Mouse (Mus musculus) layer of hippocampus, postnatal 10 days (tissue): ENCODE data around the gene Mthfd1l. TPM values are rescaled to one million over a fixed set of nuclear protein-coding genes. Genes with fewer than 3 reads are reported as not detected.

Source experiments
- DNase-seq, 2 experiments: peaks; one replicate each; pipeline ENCODE4 v3.0.0; 2021; ENCODE audit warnings: low spot score in 2 of 2
- total RNA-seq, 2 experiments: library from RNA; stranded (reverse); gene quantifications; 2 replicates each; pipeline ENCODE4 v1.2.3; 2021

The Mthfd1l gene
- total RNA-seq, 2 experiments from 2014 or later: 13.4 to 14.4 TPM

DNA sequence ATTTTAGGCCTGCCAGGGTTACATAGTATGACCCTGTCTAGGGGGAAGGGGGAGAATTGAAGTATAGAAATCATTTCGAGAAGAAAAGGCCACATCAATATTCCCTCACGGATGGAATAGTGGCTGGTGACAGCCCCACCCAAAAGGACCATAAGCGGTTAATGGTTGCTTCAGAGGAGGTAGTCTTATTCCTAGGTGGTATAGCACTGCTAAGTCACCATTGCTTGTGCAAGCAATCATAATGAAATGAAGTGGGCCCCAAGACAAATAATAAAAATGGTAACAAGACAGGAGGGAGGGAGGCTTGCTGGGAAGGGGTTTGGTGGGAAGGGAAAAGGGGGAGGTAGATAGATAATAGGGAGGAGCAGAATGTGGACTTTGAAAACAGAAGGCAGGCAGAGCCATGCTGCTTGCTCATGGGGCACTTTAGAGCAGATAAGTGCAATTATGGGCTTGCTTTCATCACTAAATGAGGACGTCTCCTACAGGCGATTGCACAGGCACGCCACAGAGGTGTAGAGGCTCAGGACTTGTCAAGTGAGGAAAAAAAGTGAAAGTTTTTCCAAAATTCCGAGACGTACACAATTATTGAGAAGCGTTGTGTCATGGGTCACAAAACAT lies 105.4 kb downstream of the Mthfd1l start:
- DNase-seq: no peak

DNA sequence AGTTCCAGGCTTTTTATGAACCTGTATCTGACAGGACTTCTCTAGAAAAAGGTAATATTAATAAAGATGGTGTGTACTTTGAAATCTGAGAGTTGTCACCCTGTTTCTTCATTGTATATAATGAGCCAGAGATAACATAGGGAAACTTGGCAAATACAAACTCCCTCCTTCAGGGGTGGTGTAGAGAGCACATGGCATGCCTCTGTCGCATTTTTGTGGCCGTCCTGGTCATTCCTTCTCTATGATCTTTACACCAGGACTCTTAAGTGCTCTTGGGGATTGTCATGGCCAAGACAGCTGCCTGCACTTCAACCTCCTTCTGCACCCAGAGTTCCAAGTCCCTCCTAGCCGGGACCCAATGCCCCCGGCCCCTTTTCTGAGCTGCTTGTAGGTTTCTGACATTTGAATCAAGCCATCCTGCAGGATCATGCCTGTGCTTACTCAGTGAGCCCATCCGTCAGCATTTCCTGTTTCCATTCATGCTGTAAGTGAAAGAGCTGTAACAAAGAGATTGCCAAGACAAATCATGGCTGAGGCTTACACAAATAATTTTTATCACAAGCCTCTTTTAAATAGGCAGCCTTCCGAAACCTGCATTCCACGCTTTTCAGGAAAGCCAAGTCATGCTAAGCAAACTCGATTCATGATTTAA lies 106.2 kb downstream of the Mthfd1l start:
- no peak for DNase-seq

DNA sequence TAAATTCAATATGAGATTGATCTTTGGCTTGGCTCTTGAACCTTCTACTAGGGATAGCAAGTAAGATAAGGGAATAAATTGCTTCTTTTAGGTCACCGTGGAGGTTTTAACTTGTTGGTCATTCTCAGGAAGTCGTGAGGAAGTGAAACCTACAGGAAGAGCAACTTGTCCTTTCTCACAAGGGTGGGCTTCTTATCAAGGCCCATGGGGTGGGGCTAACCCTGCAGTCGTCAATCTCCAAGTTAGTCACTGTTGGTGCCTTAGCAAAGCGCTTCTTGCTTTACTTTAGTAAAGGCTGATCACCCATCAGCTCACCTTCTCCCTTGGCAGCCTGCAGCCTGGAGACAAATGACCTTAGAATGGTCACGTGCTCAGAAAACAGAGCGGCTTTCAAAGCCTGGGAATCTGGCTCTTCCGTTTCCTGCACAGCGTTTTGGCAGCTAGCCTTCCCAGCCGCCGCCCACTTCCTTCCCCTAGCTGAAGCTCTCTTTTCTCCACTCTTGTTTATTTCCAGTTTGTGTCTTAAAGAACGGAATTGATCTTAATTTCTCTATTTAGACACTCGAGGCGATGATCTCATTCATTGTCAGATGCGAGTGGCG lies 106.8 kb downstream of the Mthfd1l start:
- DNase-seq: peak; percentile 58 to 62

DNA sequence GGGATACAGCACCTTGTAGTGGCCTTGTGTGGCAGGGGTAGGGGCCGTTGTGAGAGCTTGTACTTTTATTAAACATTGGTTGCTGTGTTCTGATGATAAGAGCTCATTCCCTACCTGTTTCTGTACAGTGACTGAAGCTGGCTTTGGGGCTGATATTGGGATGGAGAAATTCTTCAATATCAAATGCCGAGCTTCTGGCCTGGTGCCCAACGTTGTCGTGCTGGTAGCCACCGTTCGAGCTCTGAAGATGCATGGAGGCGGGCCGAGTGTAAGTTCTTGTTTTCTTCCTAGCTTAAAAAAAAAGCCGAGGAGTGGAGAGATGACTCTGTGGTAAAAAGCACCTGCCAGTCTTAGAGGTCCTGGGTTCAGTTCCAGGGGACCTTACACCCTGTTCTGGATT lies 110.7 kb downstream of the Mthfd1l start:
- DNase-seq: no peak

DNA sequence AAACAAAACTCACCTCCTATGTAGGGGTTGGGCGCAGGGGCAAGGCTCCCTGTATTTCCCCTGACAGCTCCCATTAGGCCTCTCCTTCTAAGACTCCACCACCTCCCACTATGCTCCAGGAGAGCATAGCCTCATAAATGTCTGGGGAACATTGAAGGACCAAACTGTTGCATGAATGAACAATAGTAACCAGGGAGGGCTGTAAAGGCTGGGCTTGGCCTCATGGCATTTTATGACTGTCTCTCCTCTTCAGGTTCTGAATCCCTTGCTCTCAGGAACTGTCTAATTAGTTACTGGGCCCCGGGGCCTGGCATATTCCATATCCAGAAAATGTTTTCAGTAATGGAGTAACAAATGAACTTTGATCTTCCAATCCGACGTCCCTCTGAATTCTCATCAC lies 112.0 kb downstream of the Mthfd1l start:
- DNase-seq: no peak

DNA sequence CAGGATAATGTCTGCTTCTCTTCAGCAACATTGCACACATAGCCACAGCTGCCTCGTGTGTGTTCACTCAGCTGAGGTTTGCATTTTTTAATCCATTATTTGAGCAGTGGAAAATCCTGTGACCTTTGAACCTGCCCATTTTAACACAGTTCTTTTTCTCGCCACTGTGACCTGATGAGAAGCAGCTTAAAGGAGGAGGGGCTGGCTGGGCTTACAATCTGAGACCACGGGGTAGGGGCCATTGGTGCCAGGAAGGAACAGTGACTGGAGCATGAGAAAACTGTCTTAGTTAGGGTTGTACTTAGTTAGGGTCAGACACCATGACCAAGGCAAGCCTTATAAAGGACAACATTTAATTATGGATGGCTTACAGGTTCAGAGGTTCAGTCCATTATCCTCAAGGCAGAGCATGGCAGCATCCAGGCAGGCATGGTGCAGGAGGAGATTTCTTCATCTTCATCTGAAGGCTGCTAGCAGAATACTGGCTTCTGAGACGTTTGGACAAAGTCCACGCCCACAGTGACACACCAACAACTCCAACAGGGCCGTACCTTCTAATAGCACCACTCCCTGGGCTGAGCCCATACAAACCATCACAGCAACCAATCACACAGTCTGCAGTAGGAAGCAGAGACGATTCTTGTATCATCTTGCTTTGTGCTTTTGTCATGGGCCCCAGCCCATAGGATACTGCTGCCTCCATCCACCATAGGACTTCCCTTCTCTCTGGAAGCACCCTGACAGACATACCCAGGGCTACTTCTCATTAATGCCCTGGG lies 112.6 kb downstream of the Mthfd1l start:
- no peak for DNase-seq

DNA sequence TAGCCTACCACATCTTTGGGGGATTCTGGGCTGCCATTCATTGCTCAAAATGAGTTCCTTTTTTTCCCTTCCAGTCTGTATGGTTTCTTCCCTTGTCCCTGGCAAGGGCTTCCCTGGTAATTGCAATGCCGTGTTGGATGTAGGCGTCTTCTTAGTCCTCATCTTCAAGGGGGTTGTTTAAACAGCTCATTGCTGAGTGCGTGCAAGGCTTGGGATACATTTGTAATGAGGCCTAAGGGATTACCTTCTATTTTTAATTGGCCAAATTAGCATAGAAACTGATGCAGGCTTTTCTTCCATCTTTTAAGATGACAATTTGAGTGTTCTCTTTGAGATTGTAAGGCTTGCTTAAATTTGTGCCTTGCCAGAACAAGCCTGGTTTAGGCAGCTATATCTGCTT lies 114.6 kb downstream of the Mthfd1l start:
- no peak for DNase-seq

DNA sequence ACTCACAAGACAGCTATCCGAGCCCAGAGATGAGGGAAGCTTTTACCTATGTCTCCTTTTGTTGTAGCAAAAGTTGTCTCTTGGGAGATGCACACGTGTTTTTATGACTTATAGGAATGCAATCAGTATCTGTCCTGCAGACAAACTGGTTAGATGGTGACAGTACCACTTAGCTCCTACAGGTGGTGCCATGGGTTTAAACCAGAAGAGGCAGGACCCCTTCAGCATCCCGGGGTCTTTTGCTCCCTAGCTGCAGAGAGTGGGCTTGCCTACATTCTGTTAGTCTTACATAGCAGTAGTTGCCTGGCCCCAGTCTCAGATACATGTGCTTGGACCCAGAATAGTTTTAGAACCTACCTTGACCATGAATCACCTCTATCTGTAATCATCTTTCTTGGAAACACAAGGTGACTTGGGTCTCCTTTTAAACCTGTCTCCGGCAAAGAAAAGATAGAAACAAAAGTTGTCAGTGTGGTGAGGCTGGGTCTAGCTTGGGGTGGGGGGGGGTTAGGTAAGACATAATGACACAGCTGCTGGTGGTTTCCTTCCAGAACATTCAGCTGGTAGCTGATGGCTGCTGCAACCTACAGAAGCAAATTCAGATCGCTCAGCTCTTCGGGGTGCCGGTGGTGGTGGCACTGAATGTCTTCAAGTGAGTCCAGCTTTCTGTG lies 116.0 kb downstream of the Mthfd1l start:
- peak; percentile 38 to 51 for DNase-seq

DNA sequence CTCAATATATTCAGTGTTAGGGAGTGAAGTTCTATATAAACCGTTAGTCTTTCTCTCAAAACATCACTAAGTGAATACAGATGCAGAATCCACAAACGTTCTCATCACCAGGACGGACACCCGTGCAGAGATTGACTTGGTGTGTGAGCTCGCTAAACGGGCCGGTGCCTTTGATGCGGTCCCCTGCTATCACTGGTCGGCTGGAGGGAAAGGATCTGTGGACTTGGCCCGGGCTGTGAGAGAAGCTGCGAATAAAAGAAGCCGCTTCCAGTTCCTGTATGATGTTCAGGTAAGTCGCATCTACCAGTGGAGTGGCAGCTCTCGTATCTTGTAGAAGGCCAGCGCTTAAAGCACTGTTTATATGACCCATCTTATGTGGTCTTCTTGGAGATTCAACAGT lies 117.0 kb downstream of the Mthfd1l start:
- DNase-seq: no peak

DNA sequence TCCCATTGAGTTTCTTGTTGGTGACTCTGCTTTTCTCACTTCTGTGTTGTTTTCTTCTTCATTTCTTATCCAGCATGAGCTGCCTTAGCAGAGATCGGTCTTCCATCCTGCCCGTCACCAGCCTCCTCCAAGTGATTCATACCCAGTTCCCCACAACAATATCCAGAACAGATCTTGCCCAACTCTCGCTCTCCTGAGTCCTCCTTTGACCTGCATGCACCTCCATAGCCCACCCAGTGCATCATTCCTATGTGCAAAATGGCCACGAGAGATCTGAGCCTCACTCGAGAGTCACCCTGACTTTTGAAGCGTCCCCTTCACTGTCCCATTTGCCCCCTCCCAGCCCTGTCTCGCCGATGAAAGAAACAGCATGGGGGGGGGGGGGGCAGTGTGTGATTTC lies 120.1 kb downstream of the Mthfd1l start:
- DNase-seq: no peak

DNA sequence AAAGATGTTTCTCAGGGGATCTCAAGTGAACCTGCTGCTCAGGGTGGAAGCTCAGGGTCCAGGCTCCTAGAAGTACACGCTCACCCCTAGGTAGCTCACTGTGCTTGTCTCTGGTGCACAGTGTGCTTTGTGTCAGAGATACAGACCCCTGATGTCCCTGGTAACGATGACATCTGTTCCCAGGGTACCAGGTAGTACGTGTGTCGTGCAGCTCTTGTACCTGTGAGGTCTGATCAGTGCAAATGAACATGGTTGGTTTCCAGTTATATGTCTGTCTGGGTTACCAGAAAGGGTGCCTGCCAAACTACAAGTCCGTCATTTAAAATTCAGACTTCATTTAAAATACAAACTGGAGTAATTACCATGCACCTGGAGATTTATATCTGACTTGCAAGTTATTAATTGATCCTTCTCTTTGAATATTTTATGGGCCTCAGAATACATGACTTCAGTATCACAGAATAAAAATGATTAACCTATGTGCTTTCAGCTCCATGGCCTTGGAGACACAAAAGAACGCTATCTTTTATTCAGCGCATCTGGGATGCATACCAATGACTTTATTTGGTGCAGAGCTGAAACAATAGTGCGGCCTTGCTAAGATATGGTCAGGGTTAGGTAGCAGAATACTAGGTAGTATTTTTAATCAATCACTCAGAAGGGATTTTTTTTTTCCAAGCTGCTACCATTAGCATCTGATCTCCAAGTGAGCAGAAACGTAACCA lies 121.3 kb downstream of the Mthfd1l start:
- no peak for DNase-seq

DNA sequence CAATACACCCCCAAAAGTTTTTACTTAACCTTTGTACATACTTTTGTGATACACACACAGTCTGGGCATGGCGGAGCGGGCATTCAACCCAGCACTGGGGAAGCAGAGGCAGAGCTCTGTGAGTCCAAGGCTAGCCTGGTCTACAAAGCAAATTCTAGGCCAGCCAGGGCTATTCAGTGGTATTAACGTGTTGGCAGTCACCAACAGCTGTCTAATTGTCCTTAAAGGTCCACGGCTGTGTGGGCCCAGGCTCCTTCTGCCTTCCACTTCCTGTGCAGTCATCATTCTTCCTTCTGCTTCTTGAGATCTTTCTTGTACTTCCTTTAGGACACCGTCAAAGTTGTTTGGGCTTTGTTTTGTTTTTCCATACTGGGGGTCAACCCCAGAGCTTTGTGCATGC lies 123.2 kb downstream of the Mthfd1l start:
- DNase-seq: no peak

DNA sequence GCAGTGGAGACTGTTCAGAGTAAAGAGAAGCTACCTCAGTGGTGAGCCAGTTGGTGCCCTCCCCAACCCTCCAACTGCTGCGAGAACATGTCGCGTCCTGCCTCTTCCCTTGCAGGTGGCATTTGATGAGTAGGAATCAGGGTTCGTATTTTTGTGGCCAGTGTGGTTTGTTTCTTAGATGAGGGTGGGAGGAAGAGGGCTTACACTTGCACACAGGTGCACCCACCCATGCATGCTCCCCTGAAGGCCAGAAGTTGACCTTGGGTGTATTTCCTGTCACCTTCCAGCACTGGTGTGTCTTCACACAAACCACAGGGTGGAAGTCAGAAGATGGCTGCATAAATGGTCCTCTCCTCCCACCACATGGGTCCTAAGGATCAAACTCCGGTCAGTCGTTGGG lies 127.1 kb downstream of the Mthfd1l start:
- DNase-seq: no peak

DNA sequence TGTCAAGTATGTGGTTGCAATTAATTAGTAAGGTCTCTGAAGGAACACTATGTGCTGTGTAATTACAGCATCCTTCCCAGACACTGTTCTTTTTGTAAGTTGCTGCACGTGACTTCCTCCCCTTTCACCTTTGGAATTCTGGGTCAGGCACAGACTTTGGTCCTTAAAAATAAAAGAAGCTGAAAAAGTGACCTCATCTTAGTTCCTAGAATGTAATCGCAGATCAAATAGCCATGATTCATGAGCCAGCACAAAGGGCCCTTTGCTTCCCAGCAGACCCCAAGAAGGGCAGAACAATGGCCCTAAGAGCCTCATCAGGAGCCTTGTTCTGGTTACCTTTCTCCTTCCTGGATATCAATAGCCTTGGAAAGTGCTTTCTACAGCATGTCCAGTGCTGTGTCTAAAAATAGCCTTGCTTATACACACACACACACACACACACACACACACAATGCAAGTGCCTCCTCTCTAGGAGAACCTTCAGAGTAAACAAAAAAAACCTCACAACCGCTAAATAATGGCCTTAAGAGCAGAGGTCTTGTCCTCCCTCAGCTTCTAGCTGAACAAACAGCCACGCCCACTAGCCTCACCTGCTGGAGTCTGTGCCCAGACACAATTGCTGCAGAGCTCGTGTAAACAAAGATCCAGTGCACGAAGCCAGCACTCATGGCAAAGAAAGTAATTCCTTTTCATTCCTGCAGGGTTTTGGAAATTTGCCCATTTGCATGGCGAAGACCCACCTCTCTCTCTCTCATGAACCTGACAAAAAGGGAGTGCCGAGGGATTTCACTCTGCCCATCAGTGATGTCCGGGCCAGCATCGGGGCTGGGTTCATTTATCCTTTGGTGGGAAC lies 133.0 kb downstream of the Mthfd1l start:
- no peak for DNase-seq

DNA sequence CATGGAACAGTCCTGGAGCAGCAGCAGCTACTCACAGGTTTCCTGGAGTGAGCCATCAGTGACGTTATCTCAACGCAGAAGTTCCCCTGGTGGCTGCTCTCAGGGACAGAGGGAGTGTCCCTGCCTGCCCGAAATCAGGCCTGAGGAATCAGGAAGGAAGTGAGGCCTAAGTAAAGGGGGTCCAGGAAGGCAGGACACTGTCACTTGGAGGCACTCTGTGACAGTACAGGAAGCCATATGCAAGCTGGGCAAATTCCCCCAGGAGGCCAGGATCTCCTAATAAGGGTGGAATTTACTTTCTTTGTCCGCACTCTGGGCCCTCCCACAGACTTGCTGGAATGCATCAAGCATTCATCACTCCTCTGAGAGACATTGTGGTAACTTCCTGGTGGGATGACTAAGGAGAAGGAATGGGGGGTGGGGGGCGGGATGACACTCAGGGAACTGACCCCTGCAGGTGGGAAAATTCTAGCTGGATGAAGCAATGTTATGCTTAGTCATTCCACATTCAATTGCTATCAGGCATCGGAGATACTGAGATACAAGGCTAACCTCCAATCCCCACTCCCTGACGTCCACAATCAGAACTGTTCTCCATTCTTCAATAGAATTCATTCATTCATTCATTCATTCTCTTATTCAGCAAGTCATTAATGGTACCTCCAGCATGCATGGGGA lies 134.9 kb downstream of the Mthfd1l start:
- no peak for DNase-seq

DNA sequence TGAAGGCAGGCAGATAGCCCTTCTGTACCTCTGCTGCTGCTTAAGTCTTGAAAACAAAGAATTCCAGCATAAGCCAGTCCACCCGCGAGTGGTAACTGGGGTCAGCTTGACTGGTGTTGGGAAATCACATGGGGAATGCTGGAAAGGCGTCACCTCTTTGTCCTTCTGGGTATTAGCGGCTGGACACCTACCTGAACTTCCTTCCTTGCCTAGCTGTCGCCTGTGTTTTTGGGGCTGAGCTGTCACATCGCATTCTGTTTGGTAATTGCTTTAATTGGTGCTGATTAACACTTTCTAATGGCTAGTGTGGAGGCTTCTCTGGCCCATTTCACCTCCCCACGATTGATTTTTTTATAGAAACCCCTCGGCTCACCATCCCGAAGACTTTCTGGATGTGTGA lies 135.5 kb downstream of the Mthfd1l start:
- no peak for DNase-seq

DNA sequence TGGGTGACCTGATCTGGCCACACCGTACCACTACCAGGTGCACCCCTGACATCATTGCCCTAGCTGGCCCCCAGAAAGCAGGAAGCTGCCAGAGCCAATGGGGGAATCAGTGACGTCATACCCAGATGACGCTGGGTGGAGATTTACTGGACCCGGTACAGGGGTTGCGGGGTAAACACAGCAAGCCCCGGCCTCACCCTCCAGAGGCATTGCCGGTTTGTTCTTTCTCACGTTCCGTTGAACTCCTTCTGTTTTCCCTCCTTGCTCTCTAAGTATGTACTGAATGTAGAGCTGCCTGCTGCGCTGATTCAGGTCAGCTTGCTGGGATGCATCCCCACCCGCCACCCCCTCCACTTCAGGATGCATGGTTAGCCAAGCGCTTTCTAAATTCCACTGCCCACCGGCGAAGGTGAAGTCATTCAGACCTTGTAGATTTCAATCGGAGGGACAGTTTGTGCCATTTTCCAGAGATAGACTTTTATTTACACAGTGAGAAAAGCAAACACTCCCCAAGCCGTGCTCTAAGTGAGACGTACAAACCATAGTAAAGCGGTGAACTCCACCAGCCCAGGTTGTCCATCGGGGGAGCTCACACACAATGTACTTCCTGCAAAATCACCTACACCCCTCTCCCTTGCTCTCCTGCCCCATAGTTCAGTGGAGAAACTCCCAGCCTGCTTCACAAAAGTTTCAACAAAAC lies 138.3 kb downstream of the Mthfd1l start:
- DNase-seq: no peak

DNA sequence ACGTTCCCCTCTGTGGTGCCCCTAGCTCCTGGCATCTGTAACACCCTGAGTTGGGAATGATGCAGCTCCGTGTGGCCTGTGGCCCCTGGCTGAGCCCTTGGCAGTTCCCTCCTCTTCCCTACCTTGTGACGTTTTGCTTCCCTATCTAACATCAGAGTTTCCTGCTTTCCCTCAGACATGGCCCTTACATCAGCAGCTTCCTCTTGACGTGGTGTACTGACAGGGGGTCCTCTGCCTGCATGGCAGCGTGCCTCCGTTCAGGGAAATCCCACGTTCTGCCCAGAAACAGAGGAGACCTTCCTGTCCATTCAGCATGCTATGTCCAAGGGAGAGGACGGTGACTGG lies 138.8 kb downstream of the Mthfd1l start:
- DNase-seq: no peak
